Mouse (Mus musculus): Measurements from ENCODE around the gene Anapc16. TPM values are rescaled to one million over a fixed set of nuclear protein-coding genes. Genes with fewer than 3 reads are reported as not detected.
A peak's percentile ranks its signal among the peaks of the same experiment; 100 is the strongest.

The Anapc16 gene
- polyA plus RNA-seq, 1 experiment: 33.2 TPM

- TF ChIP-seq POLR2A (IDR thresholded peaks at IDR 0.05; ENCODE audit: borderline replicate concordance, low read depth, low read length) (no peak), CTCF (IDR thresholded peaks at IDR 0.05; ENCODE audit: low read depth, low read length) (no peak)
- no peak overlapping the region for H3K27ac ChIP-seq (ENCODE audit: insufficient read depth, low read depth, low read length)
- no peak overlapping the region for H3K4me3 ChIP-seq (ENCODE audit: insufficient read depth, low read length)
- H3K4me1 ChIP-seq (ENCODE audit: control insufficient read depth, insufficient read depth, low read length): peaks cover 17% of the 10 kb centered on the region
These were observed 50.0 kb downstream of the Anapc16 start for GRCm38 (mm10) chr10:59952781-59953563.

GRCm38 (mm10) chr10:59952152-59952780, 50.7 kb downstream of the Anapc16 start:
- Histone ChIP-seq H3K27ac (ENCODE audit: insufficient read depth, low read depth, low read length) (peak overlapping the region; percentile 6), H3K4me1 (ENCODE audit: control insufficient read depth, insufficient read depth, low read length) (peaks cover 24% of the 10 kb centered on the region), H3K4me3 (ENCODE audit: insufficient read depth, low read length) (peak overlapping the region; percentile 58)
- TF ChIP-seq POLR2A (IDR thresholded peaks at IDR 0.05; ENCODE audit: borderline replicate concordance, low read depth, low read length): no peak
- no peak for TF ChIP-seq CTCF (IDR thresholded peaks at IDR 0.05; ENCODE audit: low read depth, low read length)

GRCm38 (mm10) chr10:59951211-59952151, 51.5 kb downstream of the Anapc16 start, which contains the start of gene Ddit4:
Ddit4 (minus strand) TSS chr10:59951834.
- H3K4me1 ChIP-seq (ENCODE audit: control insufficient read depth, insufficient read depth, low read length): peaks cover 27% of the 10 kb centered on the region
- H3K4me3 ChIP-seq (ENCODE audit: insufficient read depth, low read length): peak within 1 kb of the TSS; percentile 75
- peak within 1 kb of the TSS; percentile 87 for H3K27ac ChIP-seq (ENCODE audit: insufficient read depth, low read depth, low read length)
- TF ChIP-seq POLR2A (IDR thresholded peaks at IDR 0.05; ENCODE audit: borderline replicate concordance, low read depth, low read length) (peak; percentile 98; the same call in 1 of the 2 replicates), CTCF (IDR thresholded peaks at IDR 0.05; ENCODE audit: low read depth, low read length) (no peak; the same call in 1 of the 2 replicates)

- Histone ChIP-seq H3K4me3 (ENCODE audit: insufficient read depth, low read length) (peak overlapping the region; percentile 75), H3K27ac (ENCODE audit: insufficient read depth, low read depth, low read length) (0 out of 2 replicates have a peak overlapping the region, but pooled peaks have one; percentile 87), H3K4me1 (ENCODE audit: control insufficient read depth, insufficient read depth, low read length) (peaks cover 27% of the 10 kb centered on the region)
- TF ChIP-seq CTCF (IDR thresholded peaks at IDR 0.05; ENCODE audit: low read depth, low read length) (no peak), POLR2A (IDR thresholded peaks at IDR 0.05; ENCODE audit: borderline replicate concordance, low read depth, low read length) (no peak)
These were observed 52.2 kb downstream of the Anapc16 start for GRCm38 (mm10) chr10:59950716-59951191.

GRCm38 (mm10) chr10:59949783-59950605, 52.9 kb downstream of the Anapc16 start:
- Histone ChIP-seq H3K4me1 (ENCODE audit: control insufficient read depth, insufficient read depth, low read length) (peaks cover 27% of the 10 kb centered on the region), H3K4me3 (ENCODE audit: insufficient read depth, low read length) (peak overlapping the region; percentile 75), H3K27ac (ENCODE audit: insufficient read depth, low read depth, low read length) (no peak overlapping the region)
- TF ChIP-seq CTCF (IDR thresholded peaks at IDR 0.05; ENCODE audit: low read depth, low read length) (no peak), POLR2A (IDR thresholded peaks at IDR 0.05; ENCODE audit: borderline replicate concordance, low read depth, low read length) (no peak)

- H3K27ac ChIP-seq (ENCODE audit: insufficient read depth, low read depth, low read length): no peak overlapping the region
- TF ChIP-seq POLR2A (IDR thresholded peaks at IDR 0.05; ENCODE audit: borderline replicate concordance, low read depth, low read length) (no peak), CTCF (IDR thresholded peaks at IDR 0.05; ENCODE audit: low read depth, low read length) (no peak)
- H3K4me1 ChIP-seq (ENCODE audit: control insufficient read depth, insufficient read depth, low read length): peaks cover 27% of the 10 kb centered on the region
- H3K4me3 ChIP-seq (ENCODE audit: insufficient read depth, low read length): no peak overlapping the region
These were observed 53.7 kb downstream of the Anapc16 start for GRCm38 (mm10) chr10:59949255-59949648.

GRCm38 (mm10) chr10:59948363-59949254, 54.3 kb downstream of the Anapc16 start:
- Histone ChIP-seq H3K4me1 (ENCODE audit: control insufficient read depth, insufficient read depth, low read length) (peaks cover 25% of the 10 kb centered on the region), H3K4me3 (ENCODE audit: insufficient read depth, low read length) (no peak overlapping the region), H3K27ac (ENCODE audit: insufficient read depth, low read depth, low read length) (no peak overlapping the region)
- TF ChIP-seq CTCF (IDR thresholded peaks at IDR 0.05; ENCODE audit: low read depth, low read length): no peak
- no peak for TF ChIP-seq POLR2A (IDR thresholded peaks at IDR 0.05; ENCODE audit: borderline replicate concordance, low read depth, low read length)

Data from bone marrow macrophage, adult 2 months (primary cell).